Mouse (Mus musculus): ENCODE measurements around the gene Ccdc149. TPM values are rescaled to one million over a fixed set of nuclear protein-coding genes. Genes with fewer than 3 reads are reported as not detected.

Ccdc149 gene
- total RNA-seq, 2 experiments from 2014 or later = 3.8 to 4.7 TPM

GRCm38 (mm10) chr5:52375847-52376246, 95.5 kb downstream of the Ccdc149 start:
- DNase-seq = no peak

- no peak for DNase-seq
Observed at GRCm38 (mm10) chr5:52370901-52371300, 100.4 kb downstream of the Ccdc149 start.

GRCm38 (mm10) chr5:52367866-52368840, 103.2 kb downstream of the Ccdc149 start:
- peak; percentile 38 for DNase-seq

GRCm38 (mm10) chr5:52366661-52367060, 104.7 kb downstream of the Ccdc149 start:
- DNase-seq = no peak

- DNase-seq = no peak
Observed at GRCm38 (mm10) chr5:52365930-52366329, 105.4 kb downstream of the Ccdc149 start.

- DNase-seq = no peak
Observed at GRCm38 (mm10) chr5:52364521-52364920, 106.8 kb downstream of the Ccdc149 start.

GRCm38 (mm10) chr5:52363468-52364150, 107.7 kb downstream of the Ccdc149 start, which contains the start of gene Sod3:
Sod3 (plus strand) TSS chr5:52363791.
- peak; percentile 63 for DNase-seq

GRCm38 (mm10) chr5:52362776-52363467, 108.4 kb downstream of the Ccdc149 start:
- no peak for DNase-seq

- no peak for DNase-seq
Observed at GRCm38 (mm10) chr5:52360286-52361049, 110.9 kb downstream of the Ccdc149 start.

GRCm38 (mm10) chr5:52358120-52358519, 113.2 kb downstream of the Ccdc149 start:
- no peak for DNase-seq

- no peak for DNase-seq
Observed at GRCm38 (mm10) chr5:52357175-52357754, 114.1 kb downstream of the Ccdc149 start.

- DNase-seq = no peak
Observed at GRCm38 (mm10) chr5:52355612-52356011, 115.7 kb downstream of the Ccdc149 start.

GRCm38 (mm10) chr5:52354441-52354840, 116.9 kb downstream of the Ccdc149 start:
- DNase-seq = no peak

- DNase-seq = no peak
Observed at GRCm38 (mm10) chr5:52352730-52353129, 118.6 kb downstream of the Ccdc149 start.

- no peak for DNase-seq
Observed at GRCm38 (mm10) chr5:52351561-52351960, 119.8 kb downstream of the Ccdc149 start.

GRCm38 (mm10) chr5:52350451-52350850, 120.9 kb downstream of the Ccdc149 start:
- DNase-seq = no peak

- DNase-seq = no peak
Observed at GRCm38 (mm10) chr5:52346890-52347289, 124.4 kb downstream of the Ccdc149 start.

- no peak for DNase-seq
Observed at GRCm38 (mm10) chr5:52339134-52339533, 132.2 kb downstream of the Ccdc149 start.

GRCm38 (mm10) chr5:52335590-52335989, 135.7 kb downstream of the Ccdc149 start:
- DNase-seq = no peak

- DNase-seq = no peak
Observed at GRCm38 (mm10) chr5:52332120-52332519, 139.2 kb downstream of the Ccdc149 start.
